Mouse (Mus musculus) heart, adult 8-10 months (tissue): ENCODE measurements around the gene Slc35e3. TPM values are rescaled to one million over a fixed set of nuclear protein-coding genes. Genes with fewer than 3 reads are reported as not detected.
A peak's percentile ranks its signal among the peaks of the same experiment; 100 is the strongest.
"Not testable (repeated sequence)": the region's sequence is repeated elsewhere in the genome, so short reads cannot be mapped to it uniquely, and the experiment has no call there.

Source experiments
- DNase-seq: peaks from one replicate; pipeline ENCODE4 v3.0.0; 2022; ENCODE audit warnings: low spot score
- total RNA-seq, 4 experiments: library from RNA; stranded (reverse); gene quantifications; 2 replicates each; pipeline ENCODE4 v1.2.4; 2022

Gene Slc35e3
- total RNA-seq, 4 experiments from 2014 or later, result 7.7 to 9.3 (median 7.8) TPM

DNA sequence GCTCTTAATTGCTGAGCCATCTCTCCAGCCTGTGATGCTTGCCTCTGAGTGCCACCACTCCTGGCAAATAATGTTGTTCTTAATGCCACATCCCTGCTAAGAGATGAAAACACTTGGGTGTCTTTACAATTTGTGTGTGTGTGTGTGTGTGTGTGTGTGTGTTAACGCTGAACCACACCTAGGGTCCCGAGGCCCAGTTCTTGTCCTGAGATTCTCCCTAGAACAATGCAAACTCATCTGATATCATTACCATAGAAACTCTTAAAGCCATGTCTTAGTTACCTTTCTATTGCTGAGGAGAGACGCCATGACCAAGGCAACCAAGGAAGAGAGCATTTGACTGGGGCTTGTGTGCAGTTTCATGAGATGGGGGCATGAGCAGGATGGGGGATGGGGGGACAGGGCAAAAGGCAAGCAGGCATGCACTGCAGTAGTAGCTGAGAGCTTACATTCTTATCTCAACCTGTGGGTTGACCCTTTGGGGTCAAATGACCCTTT, 32.1 kb downstream of the Slc35e3 start:
- DNase-seq, result no peak

DNA sequence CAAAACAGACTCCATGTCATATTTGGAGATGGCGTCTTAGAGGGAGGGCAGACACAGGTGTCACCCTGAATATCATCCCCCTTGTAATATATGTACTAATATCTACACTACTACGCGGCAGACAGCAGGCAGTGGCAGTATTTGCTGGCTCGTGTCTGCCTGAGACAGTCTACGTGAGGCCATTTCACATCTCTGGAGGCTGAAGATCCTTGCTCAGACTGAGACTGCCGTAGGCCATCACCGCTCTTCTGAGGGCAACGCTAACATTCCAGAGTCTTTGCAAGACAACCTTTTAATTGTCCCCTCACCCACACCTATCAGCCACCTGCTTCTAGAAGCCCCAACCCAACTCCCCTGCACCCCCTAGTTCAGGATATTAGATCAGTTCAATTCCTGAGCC, 32.7 kb downstream of the Slc35e3 start:
- DNase-seq, result no peak

DNA sequence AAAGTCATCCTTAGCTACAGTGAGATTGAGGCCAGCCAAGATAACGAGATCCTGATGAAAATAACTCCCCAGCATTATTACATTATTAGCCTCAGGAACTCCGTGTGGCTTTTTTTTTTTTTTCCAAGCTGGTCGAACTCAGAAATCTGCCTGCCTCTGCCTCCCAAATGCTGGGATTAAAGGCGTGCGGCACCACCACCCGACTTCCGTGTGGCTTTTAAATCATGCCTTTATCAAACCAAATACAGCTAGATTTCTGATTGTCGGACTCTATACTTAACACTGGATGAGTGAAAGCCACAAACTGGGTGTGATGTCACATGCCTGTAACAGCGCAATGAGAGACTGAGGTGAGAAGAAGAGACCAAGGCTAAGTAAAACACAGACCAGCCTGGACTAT, 33.3 kb downstream of the Slc35e3 start:
- no peak for DNase-seq

DNA sequence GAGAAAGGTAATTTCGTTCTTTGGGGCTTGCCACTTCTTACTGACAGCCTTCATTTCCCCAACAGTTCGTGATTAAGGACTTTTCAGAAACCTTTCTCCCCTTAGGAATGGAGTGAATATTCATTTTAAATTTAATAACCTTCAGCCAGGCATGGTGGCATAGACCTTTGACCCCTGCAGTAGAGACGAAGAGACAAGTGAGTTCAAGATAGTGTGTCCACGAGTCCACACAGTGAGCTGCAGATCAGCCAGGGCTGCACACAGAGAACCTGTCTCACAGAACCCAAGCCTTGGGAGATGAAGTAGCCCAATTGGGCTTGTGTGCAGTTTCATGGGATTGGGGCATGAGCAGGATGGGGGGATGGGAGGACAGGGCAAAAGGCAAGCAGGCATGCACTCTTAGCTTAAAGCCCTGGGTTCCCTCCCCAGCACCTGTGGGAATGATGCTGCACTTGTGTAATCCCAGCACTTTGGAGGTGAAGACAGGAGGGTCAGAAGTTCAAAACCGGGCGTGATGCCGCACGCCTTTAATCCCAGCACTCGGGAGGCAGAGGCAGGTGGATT, 33.9 kb downstream of the Slc35e3 start:
- DNase-seq, result no peak

DNA sequence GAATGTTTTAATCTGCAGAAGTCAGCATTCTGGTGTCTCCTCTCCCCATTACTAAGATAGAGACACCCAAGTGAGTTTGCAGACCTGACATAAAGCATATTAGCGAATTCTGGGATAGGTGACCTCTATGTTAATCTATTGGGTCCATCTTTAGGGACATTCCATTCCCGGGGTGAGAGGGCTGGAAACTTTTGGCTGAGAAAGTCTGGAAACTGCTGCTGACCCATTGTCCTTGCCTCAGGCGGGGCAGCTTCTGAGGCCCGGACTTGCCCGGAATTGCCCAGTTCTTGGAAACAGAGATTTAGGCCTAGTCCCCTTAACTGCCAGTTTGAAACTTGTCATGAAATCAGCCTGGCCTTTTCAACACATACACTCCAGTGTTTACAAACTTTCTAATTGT, 34.8 kb downstream of the Slc35e3 start:
- no peak for DNase-seq

DNA sequence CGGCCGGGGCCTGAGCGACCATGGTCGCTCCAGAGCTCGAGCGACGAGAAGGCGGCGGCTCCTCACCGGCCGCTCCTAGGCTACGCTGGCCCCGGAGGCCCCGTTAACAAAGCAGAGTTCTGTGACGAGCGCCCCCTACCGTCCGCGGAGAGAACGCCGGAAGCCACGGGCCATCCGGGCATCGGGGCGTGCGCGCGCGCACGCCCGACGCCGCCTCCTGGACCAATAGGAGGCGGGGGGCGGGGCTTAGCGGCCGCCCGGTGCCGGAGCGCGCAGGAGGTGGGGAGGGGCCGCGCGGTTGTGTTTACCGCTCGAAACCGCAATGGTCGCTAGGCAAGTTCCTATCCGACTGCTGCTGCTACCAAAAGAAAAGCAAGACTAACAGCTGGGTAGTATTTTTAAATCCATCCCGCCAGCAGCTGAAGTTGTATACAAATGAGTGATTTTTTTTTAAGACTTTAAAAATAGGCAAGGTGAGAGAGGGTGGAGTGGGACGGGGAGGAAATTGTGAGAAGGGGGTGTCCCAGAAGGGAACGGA, 35.5 kb downstream of the Slc35e3 start, which contains the start of gene Mdm2:
Gene Mdm2 (minus strand): TSS at position 155 of the 538 bp plus-strand sequence.
- peak; percentile 94 for DNase-seq

DNA sequence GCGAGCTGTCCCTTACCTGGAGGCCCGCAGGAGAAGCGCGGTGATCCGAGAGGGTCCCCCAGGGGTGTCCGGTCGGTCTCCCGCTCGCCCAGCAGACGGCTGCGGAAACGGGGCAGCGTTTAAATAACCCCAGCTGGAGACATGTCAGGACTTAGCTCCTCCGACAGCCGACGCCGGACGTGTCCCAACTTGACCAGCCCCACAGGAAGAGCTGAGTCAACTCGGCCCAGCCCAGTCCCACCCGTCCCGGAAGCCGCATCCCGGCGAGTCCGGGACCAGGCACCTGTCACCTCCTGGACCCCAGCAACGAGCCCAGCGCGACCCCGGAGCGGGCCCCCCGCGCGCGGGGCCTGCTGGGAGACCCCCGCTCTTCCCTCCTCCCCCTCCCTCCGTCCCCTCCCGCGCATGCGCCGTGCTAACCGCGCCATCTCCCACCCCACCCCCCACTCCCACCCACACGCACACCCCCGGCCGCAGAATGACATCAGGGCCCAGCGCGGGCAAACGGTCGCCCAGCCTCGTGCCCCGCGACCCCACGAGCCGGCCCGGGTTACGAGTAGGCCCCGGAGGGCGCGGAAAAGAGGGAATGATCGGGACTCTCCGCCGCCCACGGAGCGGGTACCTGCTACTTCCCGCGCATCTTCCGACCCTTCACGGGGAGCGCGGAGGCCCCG, 36.1 kb downstream of the Slc35e3 start:
- peak; percentile 81 for DNase-seq

DNA sequence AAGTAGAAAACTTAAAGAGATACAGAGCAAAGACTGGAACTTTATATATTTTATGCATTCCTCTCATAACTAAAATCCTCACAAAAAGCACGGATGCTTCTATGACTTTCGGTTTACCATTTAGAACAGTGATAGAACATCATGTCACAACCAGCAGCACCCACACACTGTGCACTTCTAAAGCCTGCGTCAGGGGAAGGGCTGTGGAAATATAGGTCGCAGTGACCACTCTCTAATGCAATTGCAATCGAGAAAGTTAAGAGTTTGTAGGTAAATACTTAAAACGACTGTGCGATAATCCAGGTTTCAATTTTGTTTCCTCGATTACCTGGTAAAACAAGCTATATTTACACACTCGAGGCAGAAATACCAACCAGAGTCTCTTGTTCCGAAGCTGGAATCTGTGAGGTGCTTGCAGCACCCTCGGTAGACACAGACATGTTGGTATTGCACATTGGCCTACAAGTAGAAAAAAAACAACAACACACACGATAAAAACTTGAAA, 36.8 kb downstream of the Slc35e3 start:
- DNase-seq, result no peak

DNA sequence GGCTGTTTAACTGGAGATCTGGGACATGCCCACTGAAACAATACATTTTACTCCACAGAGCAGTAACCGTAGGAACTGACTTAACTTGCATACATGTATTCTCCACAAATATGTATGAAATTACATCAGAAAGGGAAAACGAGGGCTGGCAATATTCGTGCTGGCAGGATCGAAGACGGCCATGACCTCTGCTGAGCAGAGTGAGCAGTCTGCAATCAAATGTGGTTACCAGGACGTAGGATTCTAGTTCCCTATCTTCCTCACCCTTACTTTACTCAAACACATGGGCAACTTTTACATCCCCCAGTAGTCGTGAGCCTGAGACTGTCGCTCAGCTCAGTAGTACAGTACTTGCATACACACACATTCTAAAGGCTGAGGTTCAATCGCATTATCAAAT, 37.3 kb downstream of the Slc35e3 start:
- DNase-seq, result no peak

DNA sequence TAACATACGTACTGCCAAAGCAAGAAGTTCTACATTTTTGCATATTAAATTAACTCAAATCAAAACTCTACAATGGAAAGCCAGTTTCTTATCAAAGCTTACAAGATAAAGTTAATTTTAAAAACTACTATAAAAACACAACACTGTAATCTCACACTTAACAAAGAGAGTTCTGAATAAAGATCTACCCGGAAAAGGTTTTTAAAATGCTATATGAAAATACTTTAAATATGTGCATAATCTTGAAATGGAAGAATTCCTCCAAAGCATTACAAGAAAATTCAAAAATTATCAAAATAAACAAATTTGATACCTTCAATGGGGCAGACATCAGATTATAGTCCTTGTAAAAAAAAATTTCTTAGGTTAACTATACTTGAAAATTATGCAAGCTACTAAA, 37.8 kb downstream of the Slc35e3 start:
- no peak for DNase-seq

DNA sequence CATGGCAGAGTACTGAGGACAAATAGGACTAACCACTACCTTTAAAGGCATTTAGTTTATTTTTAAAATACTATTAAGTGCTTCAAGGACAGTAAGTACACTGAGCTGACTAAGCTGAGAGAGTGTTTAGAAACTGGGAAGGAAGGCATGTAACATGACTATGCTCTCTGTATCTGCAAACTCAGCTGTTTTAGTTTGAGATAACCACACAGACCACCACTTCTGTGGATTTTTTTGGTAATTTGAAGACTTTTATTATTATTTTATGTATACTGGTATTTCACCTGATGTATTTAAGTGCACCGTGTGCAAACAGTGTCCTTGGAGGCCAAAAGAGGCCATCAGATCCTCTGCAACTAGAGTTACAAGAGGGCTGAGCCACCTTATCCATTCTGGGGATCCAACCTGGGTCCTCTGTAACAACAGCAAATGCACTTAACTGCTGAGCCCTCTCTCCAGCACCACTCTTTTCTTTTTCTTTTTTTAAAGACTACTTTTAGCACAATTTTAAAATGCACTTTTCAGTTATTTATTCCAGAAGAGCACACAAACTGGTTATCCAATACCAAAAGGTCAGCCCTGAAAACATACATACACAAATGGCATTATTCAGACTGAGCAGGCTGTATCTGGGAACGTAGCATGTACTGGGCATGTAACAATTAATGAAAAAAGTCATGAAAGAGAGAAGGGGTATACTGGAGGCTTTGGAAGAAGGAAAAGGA, 38.9 kb downstream of the Slc35e3 start:
- DNase-seq, result no peak

DNA sequence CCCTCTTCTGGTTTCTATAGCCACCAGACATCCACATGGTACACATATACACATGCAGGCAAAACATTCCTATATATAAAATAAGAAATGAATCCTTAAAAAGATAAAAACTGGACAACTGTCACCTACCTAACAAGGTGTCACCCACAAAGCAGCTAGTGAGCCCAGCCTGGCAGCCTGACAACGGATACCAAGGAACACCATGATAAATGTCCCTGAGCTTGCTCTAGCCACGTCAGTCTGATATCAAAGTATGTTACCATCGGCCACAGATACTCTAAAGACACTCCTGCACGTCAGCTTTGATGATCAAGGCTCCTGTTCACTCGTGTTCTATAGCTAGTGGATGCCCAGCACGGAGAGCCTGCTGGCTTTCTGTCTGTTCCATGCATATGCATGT, 39.7 kb downstream of the Slc35e3 start:
- no peak for DNase-seq

DNA sequence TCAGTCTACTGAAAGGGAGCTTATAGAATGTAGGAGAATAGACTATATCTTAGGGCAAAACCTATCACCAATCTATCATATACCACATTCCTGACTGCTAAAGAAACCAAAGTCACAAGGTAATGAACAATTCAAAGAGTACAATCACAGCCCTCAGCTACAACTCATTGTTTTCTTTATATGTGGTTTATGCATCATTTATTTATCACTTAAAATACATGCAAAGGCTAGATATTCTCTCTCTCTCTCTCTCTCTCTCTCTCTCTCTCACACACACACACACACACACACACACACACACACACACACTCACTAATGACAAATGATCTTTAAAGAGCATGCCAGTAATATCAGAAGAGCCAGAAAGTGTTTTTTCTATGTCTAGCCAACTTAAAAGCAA, 40.4 kb downstream of the Slc35e3 start:
- no peak for DNase-seq

DNA sequence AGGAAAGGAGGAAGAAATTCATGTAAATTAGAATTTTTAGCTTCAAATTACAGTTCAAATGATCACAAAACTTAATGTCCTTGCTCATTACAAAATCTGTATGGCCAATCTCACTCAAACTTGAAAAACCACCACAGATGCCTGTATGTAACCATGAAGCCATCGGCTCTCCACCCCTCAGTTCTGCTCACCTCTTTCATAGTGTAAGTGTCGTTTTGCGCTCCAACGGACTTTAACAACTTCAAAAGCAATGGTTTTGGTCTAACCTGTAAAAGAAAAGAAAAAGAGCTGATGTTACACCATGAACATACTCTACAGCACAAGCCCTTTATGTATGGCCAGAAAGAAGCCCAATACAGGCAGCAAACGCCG, 41.2 kb downstream of the Slc35e3 start:
- DNase-seq, result no peak

DNA sequence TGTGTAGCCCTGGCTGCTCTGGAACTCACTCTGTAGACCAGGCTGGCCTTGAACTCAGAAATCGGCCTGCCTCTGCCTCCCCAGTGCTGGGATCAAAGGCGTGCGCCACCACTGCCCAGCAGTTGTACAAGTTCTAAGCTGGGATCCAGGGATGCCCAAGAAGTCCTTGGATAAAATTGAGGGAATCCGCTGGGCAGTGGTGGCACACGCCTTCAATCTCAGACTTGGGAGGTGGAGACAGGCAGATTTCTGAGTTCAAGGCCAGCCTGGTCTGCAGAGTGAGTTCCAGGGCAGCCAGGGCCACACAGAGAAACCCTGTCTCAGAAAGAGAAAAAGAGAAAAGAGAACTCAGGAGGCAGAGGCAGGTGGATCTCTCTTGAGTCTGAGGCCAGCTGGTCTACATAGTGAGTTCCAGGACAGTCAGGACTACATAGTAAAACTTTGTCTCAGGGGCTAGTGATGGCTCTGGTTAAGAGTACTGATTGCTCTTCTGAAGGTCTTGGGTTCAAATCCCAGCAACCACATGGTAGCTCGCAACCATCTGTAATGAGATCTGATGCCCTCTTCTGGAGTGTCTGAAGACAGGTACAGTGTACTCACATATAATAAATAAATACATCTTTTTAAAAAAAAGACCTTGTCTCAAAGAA, 41.7 kb downstream of the Slc35e3 start:
- not testable (repeated sequence) for DNase-seq

DNA sequence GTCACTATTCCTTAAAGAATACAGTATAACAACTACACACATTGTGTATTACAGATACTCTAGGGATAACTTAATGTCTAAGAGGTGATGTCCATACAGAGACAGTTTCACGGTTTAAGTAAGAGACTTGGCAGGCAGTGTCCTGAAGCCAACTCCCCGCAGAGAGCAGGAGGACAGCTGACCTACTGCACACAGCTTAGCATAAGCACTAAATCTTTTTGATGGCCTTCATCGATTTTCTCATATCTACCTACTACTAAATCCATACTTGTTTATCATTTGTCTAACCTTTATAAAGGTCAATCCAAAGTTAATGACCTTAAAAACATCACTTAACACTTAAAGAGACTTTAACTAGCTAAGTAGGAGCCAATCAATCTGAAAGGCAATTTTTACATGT, 42.7 kb downstream of the Slc35e3 start:
- DNase-seq, result no peak

DNA sequence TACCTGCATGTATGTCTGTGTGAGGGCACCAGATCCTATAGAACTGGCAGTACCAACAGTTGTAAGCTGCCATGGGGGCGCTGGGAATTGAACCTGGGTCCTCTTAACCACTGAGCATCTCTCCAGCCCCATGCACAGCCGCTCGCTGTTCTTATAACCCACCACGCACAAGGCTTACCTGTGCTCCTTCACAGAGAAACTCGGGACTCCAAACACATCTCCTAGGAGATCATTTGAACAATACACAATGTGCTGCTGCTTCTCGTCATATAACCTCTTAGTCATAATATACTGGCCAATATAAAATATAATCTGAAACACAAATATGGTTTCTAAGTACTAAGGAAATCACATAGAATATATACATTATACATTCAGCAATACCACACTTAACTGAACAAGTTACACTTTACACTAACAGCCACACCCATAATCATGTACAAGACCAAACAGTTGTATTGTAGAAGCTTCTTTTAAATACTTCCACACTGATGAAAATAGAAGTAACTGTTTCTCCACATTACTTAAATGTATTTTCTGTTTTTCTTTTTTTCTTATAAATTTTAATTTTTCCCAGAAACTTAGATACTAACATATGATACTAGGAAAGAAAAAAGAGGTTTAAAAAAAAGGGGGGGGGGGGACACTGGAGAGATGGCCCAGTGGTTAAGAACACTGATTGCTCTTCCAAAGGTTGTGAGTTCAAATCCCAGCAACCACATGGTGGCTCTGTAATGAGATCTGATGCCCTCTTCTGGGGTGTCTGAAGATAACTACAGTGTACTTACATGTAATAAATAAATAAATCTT, 43.9 kb downstream of the Slc35e3 start:
- DNase-seq, result no peak

DNA sequence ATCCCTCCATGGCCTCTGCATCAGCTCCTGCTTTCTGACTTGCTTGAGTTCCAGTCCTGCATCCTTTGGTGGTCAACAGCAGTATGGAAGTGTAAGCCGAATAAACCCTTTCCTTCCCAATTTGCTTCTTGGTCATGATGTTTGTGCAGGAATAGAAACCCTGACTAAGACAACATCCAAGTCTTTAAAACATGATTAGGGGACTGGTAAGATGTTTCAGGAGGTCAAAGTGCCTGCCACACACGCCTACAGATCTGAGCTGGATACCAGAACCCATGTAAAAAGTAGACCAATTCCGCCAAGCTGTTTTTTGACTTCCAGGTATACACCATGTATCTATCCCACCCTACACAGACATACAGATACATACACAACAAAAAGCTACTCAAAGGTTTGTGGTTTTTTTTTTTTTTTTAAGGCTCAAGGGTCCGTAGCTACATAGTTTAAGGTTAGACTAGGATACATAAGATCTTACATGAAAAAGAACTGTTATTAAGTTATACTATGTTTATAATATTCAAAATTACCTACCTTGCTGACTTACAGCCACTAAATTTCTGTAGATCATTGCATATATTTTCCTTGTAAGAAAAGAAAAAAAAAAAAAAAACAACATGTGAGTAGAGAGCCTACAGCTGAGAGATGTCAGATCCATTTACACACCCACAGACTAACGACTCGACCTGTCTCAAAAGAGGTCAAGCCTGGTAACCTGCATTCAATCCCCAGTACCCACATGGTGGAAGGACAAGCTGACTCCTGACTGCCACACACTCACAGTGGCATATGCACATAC, 44.9 kb downstream of the Slc35e3 start:
- no peak for DNase-seq

DNA sequence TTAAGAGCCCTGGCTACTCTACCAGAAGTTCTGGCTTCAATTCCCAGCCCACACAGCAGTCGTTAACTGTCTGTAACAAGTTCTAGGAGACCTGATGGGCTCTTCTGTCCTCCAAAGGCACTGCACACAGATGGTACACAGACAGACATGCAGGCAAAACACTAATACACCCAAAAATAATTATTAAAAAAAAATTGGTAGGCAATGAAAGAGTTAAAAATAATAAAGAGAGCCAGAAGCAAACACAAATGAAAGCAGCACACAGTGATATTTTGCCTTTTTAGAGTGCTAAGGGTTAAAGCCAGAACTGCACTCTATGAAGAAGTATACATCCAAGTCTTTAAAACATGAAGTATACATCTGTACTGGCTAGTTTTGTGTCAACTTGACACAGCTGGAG, 45.7 kb downstream of the Slc35e3 start:
- DNase-seq, result no peak

DNA sequence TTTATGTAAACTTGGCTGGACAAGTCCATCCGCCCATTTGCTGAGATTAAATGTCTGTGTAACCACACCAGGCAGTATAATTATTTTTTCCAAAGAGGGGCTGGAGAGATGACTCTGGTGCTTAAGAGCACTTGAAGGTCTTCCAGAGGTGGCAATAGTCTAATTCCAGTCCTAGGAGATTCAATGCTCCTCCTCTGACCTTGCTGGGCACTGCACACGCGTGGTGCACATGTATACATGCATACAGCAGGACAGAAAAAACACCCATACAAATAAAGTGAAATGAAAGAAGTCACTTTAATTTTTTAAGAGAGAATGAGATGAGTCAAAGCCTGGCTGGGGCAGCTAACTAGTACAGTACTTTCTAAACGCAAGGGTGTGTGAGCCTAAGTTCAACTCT, 46.3 kb downstream of the Slc35e3 start:
- DNase-seq, result no peak
